Mouse (Mus musculus) MEL-GATA-1-ER (cell line): ENCODE measurements at regions not wholly inside any gene's neighbourhood (a gene's known extent, or its start where the extent isn't known, plus 50 kb on each side); places are given as distances from the start of the nearest gene placed in this dataset.

Experiments
- DNase-seq: peaks from one replicate; pipeline ENCODE4 v3.0.0-alpha.2; 2012; ENCODE audit warnings: low read depth; ENCODE audit errors: extremely low read depth

DNA sequence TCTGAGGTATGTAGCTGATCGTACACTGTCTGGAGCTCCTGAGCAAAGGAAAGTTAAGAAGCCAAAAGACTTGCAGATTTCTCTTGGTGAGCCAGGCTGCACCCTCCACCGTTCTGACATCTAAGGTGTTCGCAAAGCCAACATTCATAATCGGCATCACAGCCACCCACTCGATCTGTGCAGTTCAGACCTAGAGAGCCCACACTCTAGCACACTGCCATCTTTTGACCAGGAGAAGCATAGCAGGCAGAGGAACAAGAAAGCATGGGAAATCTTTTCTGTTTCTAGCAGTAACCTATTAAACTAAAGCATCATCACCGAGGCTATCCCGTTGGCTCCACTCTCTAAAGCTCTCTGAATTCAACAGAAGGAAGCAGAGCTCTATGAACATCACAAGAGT, 59.2 kb downstream of the Areg start:
- no peak for DNase-seq

DNA sequence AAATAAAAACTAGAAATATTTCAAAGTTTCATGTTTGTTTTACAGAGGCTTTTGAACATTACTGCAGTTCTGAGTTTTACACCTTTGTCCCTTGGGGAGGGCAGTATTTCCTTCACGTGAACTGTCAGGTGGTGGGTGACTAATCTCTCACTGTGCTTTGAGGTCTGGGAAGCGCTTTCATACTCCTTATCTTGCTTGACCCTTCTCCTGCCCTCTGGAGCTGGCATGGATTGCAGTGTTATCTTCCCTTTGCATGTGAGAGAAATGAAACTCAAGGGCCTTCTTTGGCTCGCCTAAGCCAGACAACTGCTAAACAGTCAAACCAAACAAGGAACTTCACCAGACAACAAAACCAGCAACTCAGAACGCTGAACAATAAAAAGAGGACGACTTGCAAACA, 61.0 kb downstream of the Areg start:
- DNase-seq, result no peak

DNA sequence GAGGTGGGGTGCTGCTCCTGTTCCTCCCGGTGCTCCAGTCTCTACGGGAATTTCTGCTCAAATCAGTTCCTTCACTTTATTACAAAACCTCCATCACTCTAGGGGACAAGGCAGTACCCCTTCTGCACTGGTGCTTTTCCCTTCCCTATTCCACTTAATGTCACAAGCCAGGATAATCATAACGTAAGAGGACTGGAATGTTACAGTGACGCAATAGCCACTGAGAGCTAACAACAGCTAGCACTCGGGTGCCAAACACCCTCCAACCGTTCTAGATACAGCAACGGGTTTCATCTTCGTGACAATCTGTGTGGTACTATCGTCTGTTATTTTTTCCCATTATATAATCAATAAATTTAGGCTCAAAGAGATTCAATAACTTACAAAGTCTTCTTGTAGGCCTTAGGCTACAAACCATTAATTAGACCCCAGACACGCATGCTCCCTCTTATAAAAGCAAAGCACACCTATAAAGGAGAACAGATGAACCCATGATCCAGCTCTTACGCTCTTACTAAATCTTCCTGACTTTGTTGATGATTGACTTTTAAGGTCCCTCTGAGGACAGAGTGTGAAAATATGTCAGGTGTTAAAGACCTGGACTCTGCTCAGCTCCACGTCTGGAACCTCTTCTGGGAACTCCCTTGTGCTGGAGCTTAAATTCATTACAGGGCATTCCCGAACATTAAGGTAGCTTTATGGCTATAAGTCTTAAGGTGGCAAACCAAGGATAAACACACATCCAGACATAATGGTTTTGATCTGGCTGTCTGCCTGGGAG, 65.0 kb downstream of the Areg start:
- no peak for DNase-seq

DNA sequence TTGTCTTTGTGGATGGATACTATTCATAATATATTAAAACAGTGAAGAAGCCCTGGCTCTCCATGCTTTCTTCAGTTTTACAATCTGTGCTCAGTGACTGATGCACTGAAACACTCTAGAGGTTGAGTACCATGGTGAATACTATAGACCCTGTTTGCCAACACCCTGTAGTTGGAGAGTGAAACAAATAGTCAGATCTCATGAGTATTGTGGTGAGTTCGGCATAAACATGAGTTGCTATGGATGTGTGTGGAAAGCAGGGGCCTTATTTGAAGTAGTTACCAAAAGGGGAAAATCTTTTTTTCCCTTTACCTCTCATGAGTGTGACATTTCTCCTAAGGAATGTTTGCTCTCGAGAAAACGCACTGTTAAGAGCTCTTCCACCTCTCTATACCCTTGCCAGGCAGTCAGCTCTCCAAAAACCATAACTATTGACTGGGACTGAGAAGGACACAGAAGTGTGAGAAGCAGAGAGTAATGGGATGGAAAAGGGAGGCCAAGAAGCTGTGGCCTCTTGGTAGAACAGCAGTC, 66.0 kb downstream of the Areg start:
- no peak for DNase-seq

DNA sequence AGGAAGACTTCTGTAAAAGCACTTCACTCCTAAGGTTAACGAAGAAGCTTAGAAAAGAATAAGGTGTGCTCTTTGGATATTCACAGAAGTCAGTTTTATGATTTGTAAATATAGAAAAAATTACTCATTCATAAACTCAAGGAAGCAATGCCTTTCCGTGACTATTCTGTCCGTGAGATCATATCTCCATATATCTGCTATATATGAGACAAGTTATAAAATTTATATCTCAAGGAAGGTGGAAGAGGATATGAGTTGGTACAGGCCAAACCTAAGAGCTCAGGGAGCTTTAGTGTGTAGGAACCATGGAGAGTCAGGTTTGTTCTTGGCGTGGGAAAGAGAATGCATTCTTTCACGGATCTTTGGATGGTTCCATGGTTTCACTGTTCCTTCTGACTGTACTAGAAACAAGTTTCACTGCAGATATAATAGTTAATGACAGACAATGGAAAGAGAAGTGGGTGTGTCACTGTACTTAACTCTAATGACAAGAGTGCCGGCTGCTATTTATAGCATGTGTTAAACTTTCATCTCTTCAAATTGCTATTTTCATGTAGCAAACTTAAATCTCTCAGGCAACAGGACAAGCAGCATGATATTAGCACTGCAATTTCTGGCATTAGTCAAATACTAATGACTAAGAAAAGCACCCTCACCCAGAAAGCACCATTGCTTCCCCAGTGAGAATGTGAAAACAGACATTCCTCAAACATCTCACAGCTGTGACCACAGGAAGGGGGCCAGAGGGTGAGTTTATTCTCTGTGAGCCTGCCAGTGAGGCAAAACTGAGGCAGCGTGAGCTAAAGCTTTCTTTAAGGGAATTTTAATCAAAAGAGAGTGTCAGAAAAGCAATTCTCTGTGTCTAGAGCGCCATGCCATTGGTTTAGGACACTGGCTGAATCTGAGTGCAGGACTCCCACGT, 67.4 kb downstream of the Areg start:
- no peak for DNase-seq

DNA sequence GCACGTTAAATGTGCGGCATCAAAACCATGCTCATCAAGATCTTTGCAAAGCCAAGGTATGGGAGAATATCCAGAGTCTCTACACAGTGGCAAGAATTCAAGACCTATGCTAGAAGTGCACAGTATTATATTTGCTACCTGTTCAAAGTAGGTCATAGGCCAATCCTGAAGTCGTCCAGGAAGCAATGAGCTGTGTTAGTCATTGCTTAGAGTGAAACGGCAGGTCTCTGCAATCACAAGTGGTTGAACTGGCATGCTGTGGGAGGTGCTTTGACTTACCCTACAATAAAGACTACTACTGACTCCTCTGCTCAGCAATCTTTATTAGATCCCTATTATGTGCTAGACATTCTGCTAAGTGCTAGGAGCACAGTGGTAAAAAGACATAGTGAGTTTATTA, 80.8 kb downstream of the Areg start:
- DNase-seq, result no peak

DNA sequence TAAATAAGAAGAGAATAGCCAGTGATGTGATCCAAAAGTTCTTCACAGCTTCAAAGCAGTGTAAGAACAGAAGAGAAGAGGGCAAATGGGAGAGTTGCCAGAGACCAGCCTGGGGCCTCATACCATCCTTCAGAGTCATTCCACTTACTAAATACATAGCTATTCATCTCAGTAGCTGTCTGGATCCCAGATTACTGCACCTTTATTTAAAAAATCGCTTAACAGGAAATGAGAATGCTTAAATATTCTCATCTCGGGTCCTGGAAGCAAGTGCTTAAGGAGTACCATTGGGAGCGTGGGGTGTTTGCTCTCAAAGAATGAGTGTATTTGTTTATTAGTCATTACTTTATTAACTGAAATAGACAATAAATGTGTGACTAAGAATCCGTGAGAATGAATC, 102.3 kb downstream of the Areg start:
- DNase-seq, result no peak

DNA sequence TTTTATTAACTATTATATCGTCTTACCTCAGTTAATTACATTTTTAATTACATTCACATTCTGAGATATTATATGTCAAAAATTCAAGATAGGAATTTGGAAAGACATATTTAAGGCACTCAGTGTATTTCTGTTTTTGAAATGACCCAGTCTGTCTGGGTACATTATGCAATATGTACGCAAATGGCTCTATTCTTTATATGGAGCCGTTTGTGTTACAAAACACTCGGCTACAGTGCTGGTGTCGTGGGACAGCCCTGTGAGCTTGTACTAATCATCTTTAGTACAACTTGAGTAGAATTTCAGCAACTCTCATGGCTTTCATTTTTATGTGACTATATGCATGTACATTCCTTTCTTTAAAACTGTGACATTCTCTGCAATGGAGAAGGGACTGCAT, 108.0 kb downstream of the Areg start:
- DNase-seq, result no peak

DNA sequence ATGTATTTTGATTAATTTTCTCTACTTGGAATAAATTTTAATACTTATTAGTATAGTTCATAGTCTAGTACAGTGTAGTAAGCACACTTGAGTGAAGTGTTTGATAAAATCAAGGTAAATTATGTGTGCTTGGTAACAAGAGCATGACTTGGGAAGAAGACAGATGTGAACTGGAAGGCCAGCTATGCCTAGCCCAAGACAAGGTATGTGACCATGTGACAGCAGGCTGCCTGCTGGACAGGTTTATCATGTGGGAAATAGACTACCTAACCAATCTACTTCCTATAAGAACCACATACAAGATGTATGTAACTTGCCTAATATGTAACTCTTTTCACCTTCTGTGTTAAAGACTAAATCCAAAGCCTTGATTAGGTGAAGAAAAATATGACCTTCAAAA, 122.5 kb downstream of the Areg start:
- no peak for DNase-seq

DNA sequence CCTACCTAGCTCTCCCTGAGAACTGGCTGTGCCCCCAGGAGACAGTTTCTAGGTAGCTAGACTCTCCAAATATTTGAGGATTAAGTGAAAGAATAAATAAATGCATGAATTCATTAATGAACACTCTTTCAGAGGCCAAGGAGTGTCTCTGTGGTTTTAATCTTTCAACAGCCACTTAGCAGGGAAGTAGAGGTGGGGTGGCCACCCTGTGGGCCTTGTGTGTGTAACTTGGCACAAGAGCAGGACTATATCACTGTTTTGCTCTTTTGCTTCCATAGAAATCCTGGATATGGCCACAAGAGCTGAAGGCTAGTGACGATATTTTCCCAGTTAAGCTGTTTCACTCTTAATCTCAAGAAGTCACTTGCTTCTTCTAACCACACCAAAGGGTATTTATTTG, 123.1 kb downstream of the Areg start:
- DNase-seq, result no peak

DNA sequence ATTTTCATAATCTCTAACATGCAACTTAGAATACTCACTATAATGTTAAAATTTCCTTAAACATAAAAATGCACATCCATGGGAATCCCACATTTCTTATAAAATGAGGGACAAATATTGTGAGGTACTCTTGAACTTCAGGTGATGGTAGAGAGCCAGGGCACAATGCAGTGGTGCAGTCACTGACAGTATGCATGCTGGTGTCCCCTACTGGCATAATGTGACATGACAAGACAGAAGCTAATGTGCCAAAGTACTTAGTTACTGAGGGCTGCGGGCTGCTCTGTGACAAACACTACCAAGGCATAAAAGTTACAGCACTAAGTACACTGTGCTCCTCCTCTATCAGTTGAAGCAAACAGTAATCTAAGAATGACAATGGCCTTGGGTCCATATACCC, 131.3 kb downstream of the Areg start:
- DNase-seq, result no peak

DNA sequence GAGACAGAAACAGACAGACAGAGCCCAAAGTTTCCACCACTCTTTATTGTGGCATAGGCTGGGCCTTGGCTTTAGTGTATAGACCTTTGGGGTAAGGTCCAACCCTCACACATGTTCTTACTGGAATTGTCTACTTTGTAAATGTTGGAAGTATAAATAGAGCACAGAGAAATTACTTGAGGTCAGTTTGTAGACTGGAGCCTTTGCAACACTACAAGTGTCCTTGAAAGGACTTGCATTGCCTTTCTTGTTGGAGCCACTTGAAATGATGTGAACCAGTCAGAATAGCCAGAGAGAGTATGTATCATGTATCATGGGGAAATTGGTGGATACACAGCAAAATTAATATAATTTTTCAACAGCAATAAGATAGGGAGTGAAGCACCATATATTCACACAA, 131.4 kb downstream of the Btc start:
- no peak for DNase-seq

DNA sequence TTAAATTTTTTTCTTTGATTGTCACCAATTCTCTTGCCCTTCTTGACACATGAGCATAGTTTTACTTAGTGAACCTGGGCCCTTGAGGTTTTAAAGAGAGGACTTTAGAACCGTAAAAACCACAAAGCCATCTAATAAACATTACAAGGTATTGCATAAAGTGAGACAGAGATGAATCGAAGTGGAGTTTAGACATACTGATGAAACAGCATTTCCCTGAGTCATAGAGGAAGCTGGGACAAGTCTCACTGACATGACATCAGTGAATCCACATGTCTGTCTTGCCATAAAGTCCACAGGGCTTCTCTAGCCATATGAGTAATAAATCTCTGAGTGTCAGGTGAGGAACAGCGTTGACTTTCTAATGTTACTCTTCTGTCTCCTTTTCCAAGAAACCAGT, 128.4 kb downstream of the Btc start:
- no peak for DNase-seq

DNA sequence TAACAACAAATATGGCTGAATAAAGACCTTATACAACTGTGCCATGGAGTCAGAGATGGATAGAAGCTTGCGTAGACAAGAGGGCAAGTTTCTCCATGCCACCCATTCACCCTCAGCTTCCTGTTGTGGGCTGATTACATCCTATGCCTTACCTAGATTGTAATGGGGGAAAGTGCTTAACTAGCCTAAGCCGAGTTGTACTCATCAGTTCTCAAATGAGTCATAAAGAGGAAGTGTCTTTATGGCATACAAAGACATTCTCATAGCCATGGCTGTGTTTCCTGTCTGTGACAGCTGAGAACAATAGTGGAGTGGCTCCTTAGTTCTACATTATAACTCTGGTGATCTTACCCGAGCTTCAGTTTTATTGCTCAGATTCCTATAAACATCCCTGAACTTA, 124.3 kb downstream of the Btc start:
- DNase-seq, result peak; percentile 31

DNA sequence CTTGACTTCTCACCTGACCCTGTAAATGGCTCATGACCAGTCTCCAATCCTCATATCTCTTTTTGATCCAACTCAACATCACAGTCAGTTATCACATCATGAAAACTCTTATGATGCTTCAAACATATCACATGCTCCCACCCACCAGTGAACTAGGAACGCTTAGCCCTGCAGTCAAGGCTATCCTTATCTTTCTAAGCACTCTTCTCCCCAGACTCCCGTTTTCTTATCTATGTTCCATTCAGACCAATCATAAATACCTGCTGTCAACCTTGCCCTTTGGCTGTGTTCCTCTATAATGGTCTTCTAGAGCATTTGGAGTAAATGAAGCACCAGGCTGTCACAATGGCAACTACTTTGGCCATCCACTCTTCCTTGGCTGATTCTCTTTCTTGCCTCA, 123.3 kb downstream of the Btc start:
- no peak for DNase-seq

DNA sequence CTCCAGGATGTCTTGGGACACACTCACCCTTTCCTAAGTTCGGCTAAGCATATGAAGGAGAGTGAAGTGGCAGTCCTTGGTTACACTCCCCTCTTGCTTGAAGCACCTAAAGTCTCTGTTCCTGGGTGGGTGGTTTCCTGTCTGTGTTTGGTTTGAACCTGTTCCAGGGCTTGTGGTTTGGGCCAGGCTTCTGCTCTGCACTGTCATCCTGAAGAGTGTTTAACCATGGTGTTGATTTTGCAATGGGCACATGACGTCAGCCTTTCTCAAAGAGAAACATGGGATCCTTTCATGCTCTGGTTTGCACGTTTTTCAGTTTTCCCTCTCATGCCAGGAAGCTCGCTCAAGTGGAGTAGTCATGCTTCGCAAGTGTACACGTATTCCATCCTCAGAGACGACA, 119.8 kb downstream of the Btc start:
- peak; percentile 47 for DNase-seq

DNA sequence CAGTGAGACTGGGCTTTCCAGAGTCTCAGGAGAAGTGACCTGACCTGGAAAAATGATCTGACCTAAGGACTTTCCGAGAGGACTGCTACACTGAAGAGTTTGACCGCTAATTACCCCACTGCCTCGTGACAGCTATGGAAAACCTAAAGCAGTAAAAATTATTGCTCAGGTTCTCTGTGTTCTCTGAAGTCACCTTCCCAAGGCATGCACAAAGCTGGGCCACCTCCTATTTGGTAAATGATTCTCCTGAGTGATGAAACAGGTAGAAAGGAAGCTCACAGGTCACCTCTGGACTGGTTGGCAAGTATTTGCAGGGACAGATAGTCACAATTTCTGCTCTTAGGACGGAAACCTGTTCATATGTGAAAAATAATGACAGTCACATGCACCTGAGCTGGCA, 109.7 kb downstream of the Btc start:
- no peak for DNase-seq

DNA sequence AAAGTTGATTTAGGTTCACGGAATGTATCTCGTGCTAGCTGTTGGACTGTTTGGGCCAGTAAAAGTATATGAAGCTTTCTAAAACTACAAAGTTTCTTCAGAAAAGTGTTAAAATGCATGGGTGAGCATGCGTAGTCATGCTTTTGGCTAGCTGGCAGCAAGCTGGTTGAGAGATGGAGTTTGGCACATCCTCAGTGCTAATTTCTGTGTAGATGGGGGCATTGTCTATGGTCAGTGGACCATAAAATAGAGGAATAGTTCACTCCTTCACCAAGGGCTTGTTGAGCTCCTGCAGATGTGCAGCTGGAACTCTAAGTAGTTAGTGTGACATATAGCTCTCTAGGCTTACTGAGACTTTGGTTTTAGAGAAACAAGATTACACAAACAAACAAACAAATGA, 107.8 kb downstream of the Btc start:
- DNase-seq, result no peak

DNA sequence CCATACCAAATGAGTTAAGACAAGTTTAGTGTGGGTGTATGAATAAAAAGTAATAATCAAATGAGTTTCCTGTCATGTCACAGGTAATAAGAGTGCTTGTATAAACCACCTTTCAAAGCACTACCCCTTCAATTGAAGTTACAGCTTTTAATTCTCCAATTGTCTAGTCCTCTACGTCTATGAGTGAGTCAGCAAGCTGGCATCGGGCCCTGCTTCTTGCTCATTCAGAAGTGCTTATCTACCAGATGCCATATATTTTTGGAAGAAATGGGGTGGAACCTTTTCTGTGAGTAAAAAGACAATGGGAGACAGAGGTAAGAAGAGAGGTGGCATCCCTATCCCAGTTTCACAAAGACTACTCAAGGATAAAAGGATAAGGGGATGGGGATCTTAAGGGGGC, 105.7 kb downstream of the Btc start:
- no peak for DNase-seq

DNA sequence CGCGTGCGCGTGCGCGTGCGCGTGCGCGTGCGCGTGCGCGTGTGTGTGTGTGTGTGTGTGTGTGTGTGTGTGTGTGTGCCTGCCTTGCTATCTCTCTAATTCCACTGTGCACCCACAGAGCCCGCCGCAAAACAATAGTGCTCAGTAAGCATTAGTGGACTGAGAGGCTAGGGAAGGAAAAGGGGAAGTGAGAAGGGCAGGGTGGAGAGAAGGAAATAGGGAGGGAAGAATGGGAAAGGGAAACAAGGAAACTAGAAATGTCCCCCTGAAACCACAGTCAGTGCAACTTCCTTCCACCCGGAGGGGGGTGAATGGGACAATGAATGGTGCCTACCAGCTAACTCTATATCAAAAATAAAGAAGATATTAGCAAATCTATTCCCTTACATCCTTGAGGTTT, 100.7 kb downstream of the Btc start:
- no peak for DNase-seq

DNA sequence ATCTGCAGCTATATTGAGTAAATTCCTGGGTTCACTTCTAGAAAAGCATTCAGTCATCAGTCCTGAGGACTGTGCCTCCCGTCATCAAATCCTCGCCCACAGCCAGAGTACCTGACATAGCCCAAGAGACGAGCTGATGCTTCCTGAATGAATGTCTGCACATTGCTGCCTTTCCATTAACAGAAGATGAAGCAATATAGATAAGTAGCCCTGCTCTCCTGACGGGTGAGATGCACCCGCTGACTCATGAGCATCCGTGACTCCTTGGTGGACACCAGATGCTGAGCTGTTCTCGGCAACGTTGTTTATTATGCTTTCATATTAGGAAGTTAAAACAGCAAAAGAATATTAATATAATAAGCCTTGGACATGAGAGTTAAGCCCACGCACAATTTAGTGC, 99.9 kb downstream of the Btc start:
- no peak for DNase-seq

DNA sequence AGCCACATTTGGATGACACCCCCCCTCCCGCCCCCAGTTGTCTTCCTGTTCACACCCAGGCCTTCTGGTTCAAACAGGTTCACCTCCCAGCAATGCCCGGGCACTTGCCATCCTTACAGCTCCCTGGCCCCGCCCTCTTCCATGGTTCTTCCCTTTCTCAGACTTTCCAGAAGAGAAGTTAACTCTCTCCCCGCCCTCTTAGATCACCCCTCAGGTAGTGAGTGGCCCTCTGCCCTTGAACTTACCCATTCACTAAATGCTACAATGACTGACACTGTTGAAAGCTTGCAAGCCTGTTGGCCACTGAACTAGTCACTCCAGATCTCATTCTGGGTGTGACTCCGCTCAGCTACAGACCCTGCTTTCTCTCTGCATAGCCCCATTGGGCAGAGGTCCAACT, 99.1 kb downstream of the Btc start:
- no peak for DNase-seq

DNA sequence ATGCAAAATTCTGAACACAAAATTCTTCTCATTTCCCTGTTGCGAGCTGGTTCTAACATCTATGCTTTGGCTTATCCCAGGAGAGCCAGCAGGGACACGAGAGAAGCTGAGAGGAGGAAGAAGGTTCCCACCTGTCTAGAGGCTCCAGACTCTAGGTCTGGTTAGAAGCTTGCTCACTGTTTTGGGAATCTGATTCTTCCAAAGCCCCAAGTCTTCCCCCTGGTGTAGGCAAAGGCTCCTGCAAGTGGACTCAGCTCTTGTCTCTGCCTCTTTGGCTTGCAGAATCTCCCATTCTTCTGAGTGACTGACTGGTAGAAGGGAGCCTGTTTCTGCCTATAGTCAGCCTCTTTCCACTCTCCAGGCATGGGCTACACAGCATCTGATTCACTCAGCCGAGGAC, 95.8 kb downstream of the Btc start:
- no peak for DNase-seq
